In genomic region chr7:70565034-70565433, GRCm38 (mm10) we compare ENCODE assay signal across 16 mouse cellular contexts.
"Had no signal": no experiment of that assay in that cellular context is flagged by ENCODE, and none has a peak within 500 bp of the region (broad histone marks: within the 10 kb centered on the region; RNA-seq: fewer than 3 reads in every experiment).

No protein-coding gene starts in this region.

- H3K4me3 ChIP-seq: neural tube, embryonic 13.5 days; neural tube, embryonic 15.5 days; stomach, embryonic 15.5 days had no signal

- H3K36me3 ChIP-seq: neural tube, embryonic 13.5 days; neural tube, embryonic 15.5 days; stomach, embryonic 15.5 days had no signal

- H3K9ac ChIP-seq: neural tube, embryonic 13.5 days; neural tube, embryonic 15.5 days; stomach, embryonic 15.5 days had no signal

- H3K4me1 ChIP-seq: neural tube, embryonic 13.5 days; neural tube, embryonic 15.5 days; stomach, embryonic 15.5 days had no signal

- H3K9me3 ChIP-seq: neural tube, embryonic 13.5 days; neural tube, embryonic 15.5 days; stomach, embryonic 15.5 days had no signal

- DNase-seq: retina, postnatal 1 day; right cerebral cortex, adult 18-20 months; right cerebral cortex, postnatal 14 days; right cerebral cortex, postnatal 25 days; right cerebral cortex, postnatal 4 days; spleen, adult 18-20 months; thymus, adult 18-20 months; thymus, adult 2 months; thymus, postnatal 14 days; thymus, postnatal 25 days; thymus, postnatal 36 days; thymus, postnatal 4 days had no signal

- H3K27ac ChIP-seq: neural tube, embryonic 13.5 days; neural tube, embryonic 15.5 days; stomach, embryonic 15.5 days; stomach, postnatal 0 days had no signal

- H3K27me3 ChIP-seq: neural tube, embryonic 13.5 days; neural tube, embryonic 15.5 days; stomach, embryonic 15.5 days had no signal

- H3K4me2 ChIP-seq: neural tube, embryonic 13.5 days; neural tube, embryonic 15.5 days; stomach, embryonic 15.5 days had no signal
